Mouse (Mus musculus): ENCODE data around the gene Ccdc162. TPM values are rescaled to one million over a fixed set of nuclear protein-coding genes. Genes with fewer than 3 reads are reported as not detected.

Gene Ccdc162
- polyA plus RNA-seq, 1 experiment from 2014 or later, result 0.91 TPM

- ATAC-seq (ENCODE audit: insufficient number of reproducible peaks, insufficient read depth, low FRiP score, low TSS enrichment), result no peak
- Histone ChIP-seq H3K9ac (no peak overlapping the region), H3K36me3 (no peaks in the 10 kb centered on the region), H3K4me3 (no peak overlapping the region), H3K9me3 (no peaks in the 10 kb centered on the region), H3K27ac (no peak overlapping the region), H3K4me2 (replicated peaks) (no peak overlapping the region), H3K27me3 (no peaks in the 10 kb centered on the region), H3K4me1 (no peaks in the 10 kb centered on the region)
- WGBS, result 70% methylated on average over 4 of the region's 4 CpGs
Measured at GRCm38 (mm10) chr10:41500941-41501340, 215.5 kb downstream of the Ccdc162 start.

GRCm38 (mm10) chr10:41491111-41491510 is 225.3 kb downstream of the Ccdc162 start:
- no peaks in the 10 kb centered on the region for H3K27me3 ChIP-seq
- WGBS, result 46% methylated on average over 4 of the region's 4 CpGs
- no peak overlapping the region for H3K4me3 ChIP-seq
- H3K27ac ChIP-seq, result no peak overlapping the region
- H3K4me2 ChIP-seq (replicated peaks), result no peak overlapping the region
- ATAC-seq (ENCODE audit: insufficient number of reproducible peaks, insufficient read depth, low FRiP score, low TSS enrichment), result no peak
- peaks cover 22% of the 10 kb centered on the region for H3K36me3 ChIP-seq
- no peak overlapping the region for H3K9ac ChIP-seq
- H3K9me3 ChIP-seq, result no peaks in the 10 kb centered on the region
- H3K4me1 ChIP-seq, result peaks cover 17% of the 10 kb centered on the region

GRCm38 (mm10) chr10:41490518-41490873 is 225.9 kb downstream of the Ccdc162 start:
- Histone ChIP-seq H3K9me3 (no peaks in the 10 kb centered on the region), H3K27ac (no peak overlapping the region), H3K4me3 (peak overlapping the region; percentile 65), H3K4me2 (replicated peaks) (peak overlapping the region; percentile 99), H3K9ac (peak overlapping the region; percentile 54), H3K4me1 (peaks cover 17% of the 10 kb centered on the region), H3K36me3 (peaks cover 28% of the 10 kb centered on the region), H3K27me3 (no peaks in the 10 kb centered on the region)
- no peak; the same call in 1 of the 2 replicates for ATAC-seq (ENCODE audit: insufficient number of reproducible peaks, insufficient read depth, low FRiP score, low TSS enrichment)
- under 1% methylated on average over 29 of the region's 29 CpGs for WGBS

- 2% methylated on average over 50 of the region's 50 CpGs for WGBS
- H3K27ac ChIP-seq, result peak within 1 kb of the TSS; percentile 77
Measured at GRCm38 (mm10) chr10:41489708-41490517, 226.5 kb downstream of the Ccdc162 start, which contains the start of the genes Smpd2 and Ppil6. Gene Smpd2, minus strand, starts transcription at chr10:41490369. Gene Ppil6, plus strand, starts transcription at chr10:41490439.

GRCm38 (mm10) chr10:41489294-41489693 is 227.1 kb downstream of the Ccdc162 start:
- no peak for ATAC-seq (ENCODE audit: insufficient number of reproducible peaks, insufficient read depth, low FRiP score, low TSS enrichment)
- Histone ChIP-seq H3K4me1 (peaks cover 17% of the 10 kb centered on the region), H3K27ac (no peak overlapping the region), H3K27me3 (no peaks in the 10 kb centered on the region), H3K4me3 (peak overlapping the region; percentile 65), H3K36me3 (peaks cover 40% of the 10 kb centered on the region), H3K9ac (peak overlapping the region; percentile 79), H3K9me3 (no peaks in the 10 kb centered on the region), H3K4me2 (replicated peaks) (peak overlapping the region; percentile 99)
- WGBS, result 29% methylated on average over 8 of the region's 8 CpGs

More at GRCm38 (mm10) chr10:41489708-41490517, 226.5 kb downstream of the Ccdc162 start, which contains the start of the genes Smpd2 and Ppil6:
- no peaks in the 10 kb centered on the region for H3K9me3 ChIP-seq
- peak within 1 kb of the TSS; percentile 79 for H3K9ac ChIP-seq
- no peaks in the 10 kb centered on the region for H3K27me3 ChIP-seq
- H3K4me1 ChIP-seq, result peaks cover 17% of the 10 kb centered on the region
- ATAC-seq (ENCODE audit: insufficient number of reproducible peaks, insufficient read depth, low FRiP score, low TSS enrichment), result peak; percentile 88
- H3K36me3 ChIP-seq, result peaks cover 34% of the 10 kb centered on the region
- peak within 1 kb of the TSS; percentile 99 for H3K4me2 ChIP-seq (replicated peaks)
- peak within 1 kb of the TSS; percentile 65 for H3K4me3 ChIP-seq

GRCm38 (mm10) chr10:41488877-41489276 is 227.6 kb downstream of the Ccdc162 start:
- peak overlapping the region; percentile 99 for H3K4me2 ChIP-seq (replicated peaks)
- no peaks in the 10 kb centered on the region for H3K27me3 ChIP-seq
- H3K27ac ChIP-seq, result no peak overlapping the region
- no peak for ATAC-seq (ENCODE audit: insufficient number of reproducible peaks, insufficient read depth, low FRiP score, low TSS enrichment)
- H3K9me3 ChIP-seq, result no peaks in the 10 kb centered on the region
- H3K9ac ChIP-seq, result peak overlapping the region; percentile 79
- peaks cover 44% of the 10 kb centered on the region for H3K36me3 ChIP-seq
- WGBS, result 48% methylated on average over 7 of the region's 7 CpGs
- peaks cover 17% of the 10 kb centered on the region for H3K4me1 ChIP-seq
- H3K4me3 ChIP-seq, result peak overlapping the region; percentile 65

Small RNAs within 50 kb of the gene (microRNA-seq; reads per million reads assigned to microRNA genes)
- gene Mir3473b, result not detected

Other genes starting within 250 kb of the Ccdc162 start
- 50.8 and 55.6 TPM in 2 replicates for gene Mical1, start 240.3 kb downstream of the Ccdc162 start, polyA plus RNA-seq (2016; fragmentation: Nextera tagmentation; extraction: Ambion mirVana)
- gene Smpd2, start 226.3 kb downstream of the Ccdc162 start, polyA plus RNA-seq (2016; fragmentation: Nextera tagmentation; extraction: Ambion mirVana), result 57.9 and 59.8 TPM in 2 replicates
- 0.55 and 1.2 TPM in 2 replicates for gene Ppil6, start 226.2 kb downstream of the Ccdc162 start, polyA plus RNA-seq (2016; fragmentation: Nextera tagmentation; extraction: Ambion mirVana)
- 164 and 178 TPM in 2 replicates for gene Cd164, start 197.2 kb downstream of the Ccdc162 start, polyA plus RNA-seq (2016; fragmentation: Nextera tagmentation; extraction: Ambion mirVana)
- 24.1 and 26.3 TPM in 2 replicates for gene Cep57l1, start 93.2 kb upstream of the Ccdc162 start, polyA plus RNA-seq (2016; fragmentation: Nextera tagmentation; extraction: Ambion mirVana)
- 38.9 and 42.3 TPM in 2 replicates for gene Sesn1, start 93.3 kb upstream of the Ccdc162 start, polyA plus RNA-seq (2016; fragmentation: Nextera tagmentation; extraction: Ambion mirVana)

Data from embryonic facial prominence, embryonic 12.5 days (tissue).